Mouse (Mus musculus) kidney, embryonic 14.5 days (tissue): ENCODE measurements around the gene Zfp799. TPM values are rescaled to one million over a fixed set of nuclear protein-coding genes. Genes with fewer than 3 reads are reported as not detected.
"Not testable (repeated sequence)": the region's sequence is repeated elsewhere in the genome, so short reads cannot be mapped to it uniquely, and the experiment has no call there.

Experiments
- ATAC-seq: fragments of 200-750 bp; cut with Nextera tagmentation; 2 replicates; pipeline ENCODE4 v1.8.0; 2017; ENCODE audit warnings: moderate number of reproducible peaks, mild to moderate bottlenecking, moderate TSS enrichment, moderate library complexity; ENCODE audit not compliant: low FRiP score, low TSS enrichment
- H3K27ac ChIP-seq: fragments of 300-500 bp; sonication (generic); 2 replicates; pipeline ENCODE4 v1.5.1; 2014; ENCODE audit warnings: low read depth, mild to moderate bottlenecking, low read length, moderate library complexity, mixed read lengths
- H3K27me3 ChIP-seq: fragments of 300-500 bp; sonication (generic); 2 replicates; pipeline ENCODE4 v1.6.1; 2014; ENCODE audit warnings: mild to moderate bottlenecking, low read length; ENCODE audit not compliant: control insufficient read depth, insufficient read depth
- H3K36me3 ChIP-seq: fragments of 300-500 bp; sonication (generic); 2 replicates; pipeline ENCODE4 v1.6.1; 2014; ENCODE audit warnings: low read length, mixed read lengths; ENCODE audit not compliant: control insufficient read depth, insufficient read depth
- H3K4me1 ChIP-seq: fragments of 300-500 bp; sonication (generic); 2 replicates; pipeline ENCODE4 v1.6.1; 2014; ENCODE audit warnings: low read length, mixed read lengths; ENCODE audit not compliant: control insufficient read depth, insufficient read depth
- H3K4me2 ChIP-seq: fragments of 300-500 bp; sonication (generic); replicated peaks from 2 replicates; pipeline ENCODE4 v1.6.1; 2014; ENCODE audit warnings: low read depth, mild to moderate bottlenecking, low read length
- H3K4me3 ChIP-seq: fragments of 300-500 bp; sonication (generic); 2 replicates; pipeline ENCODE4 v1.5.1; 2014; ENCODE audit warnings: mild to moderate bottlenecking, low read length
- H3K9ac ChIP-seq: fragments of 300-500 bp; sonication (generic); 2 replicates; pipeline ENCODE4 v1.6.1; 2014; ENCODE audit warnings: low read depth, mild to moderate bottlenecking, low read length, moderate library complexity
- H3K9me3 ChIP-seq: fragments of 300-500 bp; sonication (generic); 2 replicates; pipeline ENCODE4 v1.6.1; 2016; ENCODE audit warnings: low read length; ENCODE audit not compliant: control insufficient read depth
- WGBS: fragments of 180-500 bp; shearing (Covaris S2); extraction: QIAGEN DNeasy Blood & Tissue Kit; methylation state at CpG from one replicate; pipeline ENCODE4 v1.1.7; 2014; 5-methylcytosine and 5-hydroxymethylcytosine counted together
- polyA plus RNA-seq: library from polyadenylated mRNA; unstranded; fragments of >200 nt; fragmentation: Nextera tagmentation; extraction: Ambion mirVana; gene quantifications from 2 replicates; pipeline ENCODE4 v1.2.1, GENCODE M21; 2014

Gene Zfp799
- 19.1 and 24.8 TPM in 2 replicates for polyA plus RNA-seq

DNA sequence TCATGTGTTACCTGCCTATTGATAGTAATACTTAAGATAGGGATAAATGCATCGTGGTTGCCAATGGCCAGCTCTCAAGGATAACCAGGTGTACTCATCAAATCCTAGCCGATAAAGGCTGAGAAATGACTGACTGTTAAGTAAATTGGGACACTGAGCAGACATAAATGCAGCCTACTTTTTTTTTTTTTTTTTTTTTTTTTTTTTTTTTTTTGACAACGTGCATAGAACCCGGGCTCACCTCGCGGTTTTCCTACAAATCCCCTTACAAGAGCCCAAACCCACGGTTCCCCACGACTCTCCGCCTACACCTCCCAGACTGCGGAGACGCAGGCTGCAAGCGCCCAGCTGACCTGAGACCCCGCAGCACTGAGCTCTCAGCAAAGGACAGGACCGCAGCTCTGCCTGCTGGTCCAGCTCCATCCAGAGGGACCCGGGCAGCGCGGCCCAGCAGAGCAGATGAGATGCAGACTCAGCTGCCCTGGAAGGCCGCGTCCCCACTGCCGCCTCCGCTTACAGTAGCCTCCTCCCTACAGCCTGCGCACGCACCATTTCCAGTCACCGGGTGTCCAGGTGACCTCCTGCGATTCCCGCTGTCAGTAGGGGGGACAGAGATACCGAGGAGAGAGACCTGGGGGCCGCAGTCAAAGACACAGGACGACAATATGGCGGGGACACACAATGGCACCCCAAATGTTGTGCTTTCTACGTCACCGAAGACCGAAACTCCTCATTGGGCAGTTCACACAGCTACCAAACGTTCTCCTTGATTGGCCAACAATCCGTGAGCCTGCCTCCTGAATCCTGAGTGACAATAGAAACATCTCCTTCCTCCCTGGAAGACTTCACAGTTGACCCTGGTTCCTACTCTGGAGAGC, at the start of gene Zfp799:
Gene Zfp799, minus strand, starts transcription at position 722 of the 878 bp plus-strand sequence.
- H3K4me2 ChIP-seq = peak within 1 kb of the TSS; percentile 79
- peak within 1 kb of the TSS; percentile 47; the same call in 1 of the 2 replicates for H3K27ac ChIP-seq
- peak within 1 kb of the TSS; percentile 81 for H3K4me3 ChIP-seq
- ATAC-seq = peak; percentile 98
- peaks cover 15% of the 10 kb centered on the region; the same call in 1 of the 2 replicates for H3K36me3 ChIP-seq
- peaks cover 6% of the 10 kb centered on the region; the same call in 1 of the 2 replicates for H3K4me1 ChIP-seq
- no peaks in the 10 kb centered on the region for H3K27me3 ChIP-seq
- no peaks in the 10 kb centered on the region for H3K9me3 ChIP-seq
- H3K9ac ChIP-seq = peak within 1 kb of the TSS; percentile 95
- WGBS = 2% methylated on average over 35 of the region's 35 CpGs

DNA sequence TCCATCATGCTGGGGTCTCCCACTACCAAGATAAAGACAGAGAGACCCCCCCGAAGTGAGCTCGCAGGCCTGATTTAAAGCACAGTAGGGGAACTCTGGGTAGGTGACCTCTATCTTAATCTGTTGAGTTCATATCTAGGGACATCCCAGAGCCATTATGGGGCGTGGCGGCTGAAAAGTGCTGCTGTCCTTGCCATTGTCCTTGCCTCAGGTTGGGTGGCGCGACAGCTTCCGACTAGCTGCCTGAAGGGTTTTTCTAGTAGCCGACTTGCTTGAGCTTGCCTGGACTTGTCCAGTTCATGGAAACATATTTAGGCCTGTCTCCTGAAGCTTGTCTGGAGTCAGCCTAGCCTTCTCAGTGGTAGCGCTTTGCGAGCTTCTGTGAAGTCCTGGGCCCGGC, 48.7 kb upstream of the Zfp799 start:
- Histone ChIP-seq H3K36me3 (peaks cover 24% of the 10 kb centered on the region; the same call in 1 of the 2 replicates), H3K4me1 (no peaks in the 10 kb centered on the region), H3K9me3 (no peaks in the 10 kb centered on the region), H3K4me3 (no peak overlapping the region), H3K9ac (no peak overlapping the region), H3K27me3 (peaks cover 4% of the 10 kb centered on the region; the same call in 1 of the 2 replicates), H3K27ac (no peak overlapping the region), H3K4me2 (no peak overlapping the region)
- no peak for ATAC-seq
- WGBS = 95% methylated on average over 11 of the region's 11 CpGs

DNA sequence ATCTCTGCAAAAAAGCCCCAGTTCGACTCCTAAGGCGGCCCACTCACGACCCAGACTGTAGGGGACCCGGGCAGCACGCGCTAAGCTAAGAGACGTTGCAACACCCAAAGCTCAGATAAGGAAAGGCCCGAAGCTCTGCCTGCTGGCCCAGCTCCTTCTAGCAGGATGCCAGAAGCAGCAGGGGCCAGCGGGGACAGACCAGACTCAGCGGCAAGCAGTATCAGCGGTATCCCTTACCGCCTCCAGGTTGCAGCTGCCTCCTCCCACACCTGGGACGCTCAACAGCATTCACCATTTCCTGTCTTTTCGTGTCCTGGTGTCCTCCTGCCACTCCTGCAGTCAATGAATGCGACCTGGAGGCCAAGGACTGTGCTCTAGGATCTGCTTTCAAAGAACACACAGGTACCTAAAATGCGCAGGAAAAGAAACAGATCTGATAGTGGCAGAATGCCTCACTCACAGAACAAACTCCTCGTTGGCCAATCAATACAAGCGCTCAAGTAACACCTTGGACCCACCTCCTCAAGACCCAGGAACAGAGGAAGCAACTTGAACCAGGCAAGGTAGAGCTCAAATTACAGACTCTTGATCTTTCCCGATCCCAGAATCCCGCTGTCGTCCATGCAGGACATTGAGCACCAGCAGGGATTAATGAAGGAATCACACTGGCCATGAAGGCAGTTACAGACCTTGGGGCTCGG, 47.6 kb upstream of the Zfp799 start:
- H3K27me3 ChIP-seq = peaks cover 4% of the 10 kb centered on the region; the same call in 1 of the 2 replicates
- H3K27ac ChIP-seq = 0 out of 2 replicates have a peak overlapping the region, but pooled peaks have one; percentile 7
- ATAC-seq = no peak
- H3K9me3 ChIP-seq = no peaks in the 10 kb centered on the region
- H3K4me2 ChIP-seq = peak overlapping the region; percentile 36
- WGBS = 5% methylated on average over 22 of the region's 22 CpGs
- no peaks in the 10 kb centered on the region for H3K4me1 ChIP-seq
- H3K4me3 ChIP-seq = peak overlapping the region; percentile 16
- H3K9ac ChIP-seq = no peak overlapping the region
- H3K36me3 ChIP-seq = peaks cover 12% of the 10 kb centered on the region; the same call in 1 of the 2 replicates

DNA sequence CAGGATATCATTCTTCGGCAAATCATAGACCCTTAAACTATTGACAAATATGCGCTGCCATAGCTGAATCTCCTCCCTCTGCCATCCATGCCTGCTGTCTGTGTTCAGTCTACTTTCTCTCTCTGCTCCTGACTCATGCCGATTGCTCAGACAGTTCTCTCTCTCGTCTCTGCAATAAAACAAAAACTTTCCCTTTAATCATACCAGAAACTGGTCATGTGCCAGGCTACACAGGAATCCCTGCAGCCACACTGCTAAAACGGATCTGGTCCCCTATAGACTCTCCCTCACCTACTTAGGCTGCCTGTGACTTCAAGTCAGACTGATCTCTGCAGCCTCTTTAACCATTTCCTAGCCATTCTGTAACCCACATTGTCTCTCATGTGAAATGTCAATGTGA, 42.6 kb upstream of the Zfp799 start:
- Histone ChIP-seq H3K4me3 (no peak overlapping the region), H3K4me2 (no peak overlapping the region), H3K36me3 (no peaks in the 10 kb centered on the region), H3K9ac (no peak overlapping the region), H3K4me1 (no peaks in the 10 kb centered on the region), H3K9me3 (peaks cover 3% of the 10 kb centered on the region; the same call in 1 of the 2 replicates), H3K27ac (no peak overlapping the region), H3K27me3 (peaks cover 4% of the 10 kb centered on the region; the same call in 1 of the 2 replicates)
- ATAC-seq = no peak
- WGBS = 73% methylated on average over 5 of the region's 5 CpGs

DNA sequence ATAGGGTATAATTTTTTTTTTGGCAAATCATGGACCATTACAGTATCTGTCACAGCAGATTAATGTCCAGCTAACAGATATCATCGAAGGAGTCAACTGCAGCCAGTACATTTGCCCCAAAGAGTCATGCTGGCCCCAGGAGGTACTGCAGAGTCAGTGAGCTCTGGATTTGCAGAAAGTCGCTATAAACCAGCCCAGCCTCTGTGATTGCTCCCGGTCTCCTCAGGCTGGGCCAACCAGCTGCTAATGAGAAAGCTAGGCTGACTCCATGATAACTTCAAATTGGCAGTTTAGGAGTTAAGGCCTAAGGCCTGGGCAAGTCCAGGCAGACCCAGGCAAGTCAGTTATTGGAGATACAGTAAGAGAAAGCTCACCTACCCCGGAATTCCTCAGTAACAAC, 42.0 kb upstream of the Zfp799 start:
- WGBS = 73% methylated on average over 4 of the region's 4 CpGs
- ATAC-seq = no peak
- H3K9me3 ChIP-seq = peaks cover 3% of the 10 kb centered on the region; the same call in 1 of the 2 replicates
- H3K4me1 ChIP-seq = no peaks in the 10 kb centered on the region
- no peak overlapping the region for H3K27ac ChIP-seq
- no peak overlapping the region for H3K9ac ChIP-seq
- no peaks in the 10 kb centered on the region for H3K36me3 ChIP-seq
- peaks cover under 1% of the 10 kb centered on the region; the same call in 1 of the 2 replicates for H3K27me3 ChIP-seq
- no peak overlapping the region for H3K4me3 ChIP-seq
- H3K4me2 ChIP-seq = no peak overlapping the region

DNA sequence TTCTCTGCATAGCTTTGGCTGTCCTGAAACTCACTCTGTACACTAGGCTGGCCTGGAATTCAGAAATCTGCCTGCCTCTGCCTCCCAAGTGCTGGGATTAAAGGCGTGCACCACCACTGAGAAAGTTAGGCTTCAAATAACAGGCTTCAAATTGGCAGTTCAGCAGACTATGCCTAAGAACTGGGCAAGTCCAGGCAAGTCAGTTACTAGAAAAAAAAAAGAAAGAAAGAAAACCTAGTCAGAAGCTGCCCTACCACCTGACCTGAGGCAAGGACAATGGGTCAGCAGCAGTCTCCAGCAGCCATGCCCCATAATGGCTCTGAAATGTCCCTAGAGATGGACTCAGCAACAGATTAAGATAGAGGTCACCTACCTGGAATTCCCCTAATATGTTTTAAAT, 41.4 kb upstream of the Zfp799 start:
- Histone ChIP-seq H3K36me3 (no peaks in the 10 kb centered on the region), H3K9me3 (peaks cover 3% of the 10 kb centered on the region; the same call in 1 of the 2 replicates), H3K9ac (no peak overlapping the region), H3K27ac (no peak overlapping the region), H3K4me1 (no peaks in the 10 kb centered on the region), H3K4me3 (no peak overlapping the region), H3K27me3 (0 out of 2 replicates have a peak, but pooled peaks cover 1% of the 10 kb centered on the region), H3K4me2 (no peak overlapping the region)
- ATAC-seq = no peak
- 97% methylated on average over 1 of the region's 1 CpGs for WGBS

DNA sequence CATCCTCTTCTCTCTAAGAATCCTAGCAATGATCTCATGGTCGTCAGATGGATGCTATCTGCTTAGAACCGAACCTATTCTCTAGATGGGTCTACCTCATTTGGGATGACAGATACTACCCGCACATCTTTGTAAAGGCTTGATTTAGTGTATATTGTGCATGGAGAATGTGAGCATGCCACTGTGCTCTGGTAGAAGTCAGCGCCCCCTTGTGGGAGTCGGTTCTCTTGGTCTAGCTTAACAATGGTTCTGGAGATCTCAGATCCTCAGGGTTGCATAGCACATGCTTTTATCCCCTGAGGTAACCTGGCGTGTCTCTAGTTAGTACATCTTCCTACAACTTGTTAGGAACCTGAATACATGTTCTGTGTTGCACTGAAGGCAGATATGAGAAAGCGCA, 37.2 kb upstream of the Zfp799 start:
- ATAC-seq = not testable (repeated sequence)
- WGBS = 76% methylated on average over 3 of the region's 7 CpGs

DNA sequence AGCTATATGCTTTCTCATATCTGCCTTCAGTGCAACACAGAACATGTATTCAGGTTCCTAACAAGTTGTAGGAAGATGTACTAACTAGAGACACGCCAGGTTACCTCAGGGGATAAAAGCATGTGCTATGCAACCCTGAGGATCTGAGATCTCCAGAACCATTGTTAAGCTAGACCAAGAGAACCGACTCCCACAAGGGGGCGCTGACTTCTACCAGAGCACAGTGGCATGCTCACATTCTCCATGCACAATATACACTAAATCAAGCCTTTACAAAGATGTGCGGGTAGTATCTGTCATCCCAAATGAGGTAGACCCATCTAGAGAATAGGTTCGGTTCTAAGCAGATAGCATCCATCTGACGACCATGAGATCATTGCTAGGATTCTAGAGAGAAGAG, 26.7 kb upstream of the Zfp799 start:
- not testable (repeated sequence) for H3K9me3 ChIP-seq, ATAC-seq

More for the DNA sequence above, 37.2 kb upstream of the Zfp799 start:
- H3K27ac ChIP-seq, H3K4me2 ChIP-seq, H3K9ac ChIP-seq, H3K36me3 ChIP-seq, H3K4me1 ChIP-seq, H3K9me3 ChIP-seq, H3K4me3 ChIP-seq, H3K27me3 ChIP-seq: not testable (repeated sequence)

More for the DNA sequence above, 26.7 kb upstream of the Zfp799 start:
- not testable (repeated sequence) for H3K4me3 ChIP-seq, H3K4me2 ChIP-seq, H3K9ac ChIP-seq, H3K27ac ChIP-seq, H3K27me3 ChIP-seq, H3K36me3 ChIP-seq, H3K4me1 ChIP-seq
- WGBS = 61% methylated on average over 2 of the region's 6 CpGs
